Mouse (Mus musculus): ENCODE data around the gene Skint9. TPM values are rescaled to one million over a fixed set of nuclear protein-coding genes. Genes with fewer than 3 reads are reported as not detected.
"Not testable (repeated sequence)": the region's sequence is repeated elsewhere in the genome, so short reads cannot be mapped to it uniquely, and the experiment has no call there.

Skint9 gene
- not detected for total RNA-seq (2021)
- long read RNA-seq, experiment 1: 0 reads
- long read RNA-seq, experiment 2: 0 reads

DNA sequence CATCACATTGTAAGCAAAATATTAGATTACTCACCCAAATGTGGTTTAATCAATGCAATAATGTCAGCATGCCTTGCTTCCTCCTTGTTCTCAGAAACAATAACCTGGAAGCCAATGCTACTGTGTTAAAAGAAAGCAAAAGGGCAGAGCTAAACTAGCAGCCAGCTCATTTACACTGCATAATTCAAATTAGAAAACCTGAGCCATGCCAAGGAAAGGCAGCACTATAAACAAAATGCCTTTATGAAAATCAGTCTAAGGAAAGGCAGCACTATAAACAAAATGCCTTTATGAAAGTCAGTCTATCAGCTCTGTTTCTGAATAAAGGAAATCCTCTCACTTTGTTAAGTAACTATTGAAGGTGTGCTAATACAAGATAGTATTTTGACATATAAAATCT lies at the start of gene Skint9:
Gene Skint9 (minus strand): TSS at position 101 of the 400 bp plus-strand sequence.
- DNase-seq: no peak

DNA sequence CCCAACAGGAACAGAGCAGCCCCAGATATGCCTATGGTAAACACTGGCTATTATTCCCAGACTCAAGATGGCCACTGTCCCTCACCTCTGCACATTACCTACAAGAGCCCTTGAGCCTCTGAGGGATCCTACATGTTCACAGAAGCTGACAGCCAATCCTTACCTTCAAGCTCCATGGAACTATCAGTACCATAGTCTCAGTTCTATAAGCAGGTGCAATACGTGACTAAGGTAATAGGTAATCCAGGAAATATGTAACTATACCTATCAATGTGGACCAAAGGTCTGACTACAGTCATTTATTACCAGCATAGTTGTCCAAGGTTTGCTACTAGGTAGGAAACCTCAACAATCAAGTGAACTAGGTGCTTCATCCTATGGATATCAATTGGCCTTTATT lies 1.1 kb downstream of the Skint9 start:
- no peak for DNase-seq

DNA sequence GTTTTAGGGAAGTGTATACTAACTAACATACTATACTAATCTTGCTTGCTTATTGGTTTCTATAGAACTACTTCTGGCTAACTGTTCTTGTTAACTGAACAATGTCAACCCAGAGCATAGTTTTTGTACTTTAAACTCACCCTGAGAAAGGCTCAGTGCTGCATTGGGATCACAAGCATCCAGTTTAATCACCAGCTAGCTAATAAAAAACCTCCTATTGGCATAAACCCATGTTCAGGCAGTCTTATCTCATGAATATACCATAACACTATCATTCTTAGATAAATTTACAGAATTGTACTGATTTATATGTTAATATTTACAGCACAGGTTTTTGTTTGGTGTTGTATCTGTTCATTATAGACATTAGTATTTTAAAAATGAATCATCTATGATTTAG lies 1.6 kb downstream of the Skint9 start:
- no peak for DNase-seq

DNA sequence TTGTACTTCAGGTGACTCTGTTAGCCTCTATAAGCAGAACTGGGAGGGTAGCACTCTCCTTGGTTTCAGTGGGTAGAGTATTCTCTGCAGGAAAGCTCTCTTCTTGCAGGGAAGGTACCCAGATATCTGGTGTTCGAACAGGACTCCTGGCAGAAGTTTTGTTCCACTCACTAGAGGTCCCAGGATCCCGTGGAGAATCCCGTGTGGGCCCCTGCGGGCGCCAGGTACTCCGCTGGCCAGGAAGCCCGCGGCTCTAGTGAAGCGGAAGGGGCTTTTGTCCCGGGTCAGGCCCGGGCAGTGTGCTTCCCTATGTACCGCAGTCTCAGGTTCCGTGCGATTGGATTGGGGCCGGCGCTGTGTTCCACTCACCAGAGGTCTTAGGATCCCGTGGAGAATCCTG lies 84.7 kb downstream of the Skint9 start:
- not testable (repeated sequence) for DNase-seq

Other genes starting within 250 kb of the Skint9 start
- not detected for gene Skint3, start 201.7 kb downstream of the Skint9 start, total RNA-seq (2021)
- not detected for gene Skint2, start 123.2 kb upstream of the Skint9 start, total RNA-seq (2021)

All from heart, adult 18-20 months (tissue).